Mouse (Mus musculus): ENCODE measurements around the gene Mprip.
A peak's percentile ranks its signal among the peaks of the same experiment; 100 is the strongest.

Mprip gene

GRCm38 (mm10) chr11:59758191-59758985 is 97.3 kb downstream of the Mprip start:
- DNase-seq (ENCODE audit: low read depth, low spot score): no peak

GRCm38 (mm10) chr11:59759178-59759577 is 98.1 kb downstream of the Mprip start:
- peak; percentile 46 for DNase-seq (ENCODE audit: low read depth, low spot score)

GRCm38 (mm10) chr11:59759626-59760025 is 98.5 kb downstream of the Mprip start:
- DNase-seq (ENCODE audit: low read depth, low spot score): no peak

GRCm38 (mm10) chr11:59760796-59761195 is 99.7 kb downstream of the Mprip start:
- no peak for DNase-seq (ENCODE audit: low read depth, low spot score)

GRCm38 (mm10) chr11:59769307-59769706 is 108.2 kb downstream of the Mprip start:
- DNase-seq (ENCODE audit: low read depth, low spot score): no peak

GRCm38 (mm10) chr11:59769738-59770137 is 108.6 kb downstream of the Mprip start:
- no peak for DNase-seq (ENCODE audit: low read depth, low spot score)

DNA sequence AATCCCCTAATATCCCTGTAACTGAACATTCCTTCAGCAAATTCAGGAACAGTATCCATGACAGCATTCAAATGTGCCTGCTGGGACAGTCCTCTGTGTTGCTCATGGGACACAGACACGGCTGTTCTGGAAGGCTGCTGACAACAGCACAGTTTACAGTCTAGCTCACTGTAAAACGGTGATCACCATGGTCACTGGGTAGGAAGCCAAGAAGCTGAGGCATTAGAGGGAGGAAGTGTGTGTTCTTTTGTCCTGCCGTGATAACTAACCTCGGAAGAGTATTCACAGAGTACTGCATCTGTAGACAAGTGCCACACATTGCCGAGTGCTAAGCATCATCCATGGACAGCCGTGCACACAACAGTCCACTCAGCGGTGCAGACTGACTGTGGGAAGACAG is 109.6 kb downstream of the Mprip start:
- no peak for DNase-seq (ENCODE audit: low read depth, low spot score)

DNA sequence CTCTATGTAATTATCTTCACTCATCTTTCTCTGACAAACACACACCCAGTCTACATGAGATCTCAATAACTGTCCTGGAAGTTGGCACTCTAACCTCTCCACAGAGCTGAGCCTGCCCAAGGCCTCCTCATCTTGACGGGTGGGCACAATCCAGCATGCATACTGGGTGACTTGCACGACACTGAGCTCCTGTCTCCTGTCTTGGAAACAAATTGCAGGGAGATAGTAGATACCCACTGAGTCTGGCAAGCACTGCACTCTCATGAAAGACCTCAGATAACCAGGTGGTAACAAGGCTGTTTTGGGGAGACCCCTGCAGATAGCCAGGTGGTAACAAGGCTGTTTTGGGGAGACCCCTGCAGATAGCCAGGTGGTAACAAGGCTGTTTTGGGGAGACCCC is 111.2 kb downstream of the Mprip start:
- DNase-seq (ENCODE audit: low read depth, low spot score): no peak

DNA sequence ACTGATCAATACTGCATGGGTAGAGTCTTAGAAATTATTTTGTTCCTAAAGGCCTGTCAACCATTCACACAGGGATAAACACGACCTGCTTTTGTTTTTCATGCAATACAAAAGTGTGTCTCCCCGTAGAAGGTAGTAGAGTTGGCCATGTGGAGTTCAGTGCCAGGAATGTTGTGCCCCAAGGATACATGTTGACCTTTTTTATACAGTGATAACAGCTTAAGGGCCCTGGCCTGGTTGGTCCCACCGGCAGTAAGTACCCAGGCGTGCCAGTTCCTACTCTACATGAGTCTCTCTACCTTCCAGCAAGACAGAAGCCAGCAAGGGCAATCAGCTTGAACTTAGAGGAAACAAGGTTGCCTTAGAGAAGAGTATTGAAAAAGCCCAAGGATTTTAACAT is 111.8 kb downstream of the Mprip start:
- no peak for DNase-seq (ENCODE audit: low read depth, low spot score)

DNA sequence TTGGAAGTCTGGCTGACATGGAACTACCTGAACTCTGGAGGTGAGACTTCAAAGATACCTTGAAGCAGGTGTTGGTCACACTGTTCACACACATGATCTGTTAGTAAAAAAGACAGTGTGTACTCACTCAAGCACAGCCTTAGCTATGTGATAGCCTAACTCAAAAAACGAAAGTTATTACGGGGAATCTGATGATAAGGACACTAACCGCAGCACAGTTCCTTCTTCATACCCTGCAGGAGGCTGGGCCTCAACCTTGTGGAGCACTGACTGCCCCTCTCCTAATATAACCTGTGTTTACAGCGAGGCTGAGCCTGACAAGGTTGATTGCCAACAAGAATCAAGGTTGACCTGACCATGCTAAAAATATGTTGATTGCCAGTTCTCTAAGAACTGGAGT is 113.4 kb downstream of the Mprip start:
- DNase-seq (ENCODE audit: low read depth, low spot score): no peak

DNA sequence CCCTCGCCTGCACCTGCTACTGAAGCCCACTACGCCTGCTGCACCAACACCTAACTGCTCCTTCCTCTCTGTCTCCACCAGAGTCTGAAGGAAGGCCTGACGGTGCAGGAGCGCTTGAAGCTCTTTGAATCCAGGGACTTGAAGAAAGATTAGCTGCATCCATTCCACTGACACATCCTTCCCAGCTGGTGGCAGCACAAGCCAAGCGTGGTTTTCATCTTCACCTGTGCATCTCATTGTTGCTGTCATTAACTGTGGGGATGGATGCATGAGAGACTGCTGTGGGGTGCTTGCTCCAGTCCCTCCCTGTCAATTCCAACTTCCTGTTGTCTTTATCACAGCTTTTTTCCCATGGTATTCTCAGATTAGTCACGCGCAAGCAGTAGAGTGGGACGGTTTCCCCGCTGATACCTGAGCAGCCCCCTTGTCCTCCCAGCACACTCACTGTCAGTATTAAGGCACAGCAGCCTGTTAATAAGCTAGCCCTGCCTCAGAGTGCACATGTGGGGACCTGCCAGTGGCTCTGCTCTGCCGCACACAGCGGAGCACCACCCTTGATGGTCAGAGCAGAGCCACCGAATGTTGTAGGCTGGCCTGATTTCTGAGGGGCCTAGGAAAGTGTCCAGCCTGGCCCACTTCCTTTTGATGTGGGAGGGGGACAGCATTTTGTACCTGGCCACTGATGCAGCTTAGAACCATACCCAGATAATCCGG is 114.5 kb downstream of the Mprip start:
- DNase-seq (ENCODE audit: low read depth, low spot score): no peak

- no peak for DNase-seq (ENCODE audit: low read depth, low spot score)
Measured at GRCm38 (mm10) chr11:59777259-59777658, 116.2 kb downstream of the Mprip start.

- DNase-seq (ENCODE audit: low read depth, low spot score): peak; percentile 47
Measured at GRCm38 (mm10) chr11:59778181-59778873, 117.2 kb downstream of the Mprip start.

GRCm38 (mm10) chr11:59778874-59779223 is 117.7 kb downstream of the Mprip start:
- DNase-seq (ENCODE audit: low read depth, low spot score): no peak

DNA sequence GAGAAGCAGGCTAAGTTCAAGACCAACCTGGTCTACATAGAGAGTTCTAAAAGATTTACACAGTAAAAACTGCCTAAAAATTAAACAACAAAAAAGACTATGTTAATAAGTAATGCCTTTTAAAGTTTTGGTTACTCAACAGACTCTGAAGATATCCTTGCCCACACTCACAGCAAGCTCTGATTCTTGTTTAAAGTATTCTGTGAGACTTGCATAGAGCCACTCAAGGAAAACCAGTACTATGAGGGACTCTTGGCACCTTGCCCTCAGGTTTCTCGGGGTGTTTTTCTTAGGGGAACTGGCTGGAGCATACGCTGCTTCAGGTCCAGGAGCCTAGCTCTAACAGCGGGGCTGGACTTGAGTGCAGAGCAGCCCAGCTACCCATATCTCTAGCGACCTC is 118.3 kb downstream of the Mprip start:
- DNase-seq (ENCODE audit: low read depth, low spot score): no peak

- DNase-seq (ENCODE audit: low read depth, low spot score): no peak
Measured at GRCm38 (mm10) chr11:59780241-59780640, 119.1 kb downstream of the Mprip start.

DNA sequence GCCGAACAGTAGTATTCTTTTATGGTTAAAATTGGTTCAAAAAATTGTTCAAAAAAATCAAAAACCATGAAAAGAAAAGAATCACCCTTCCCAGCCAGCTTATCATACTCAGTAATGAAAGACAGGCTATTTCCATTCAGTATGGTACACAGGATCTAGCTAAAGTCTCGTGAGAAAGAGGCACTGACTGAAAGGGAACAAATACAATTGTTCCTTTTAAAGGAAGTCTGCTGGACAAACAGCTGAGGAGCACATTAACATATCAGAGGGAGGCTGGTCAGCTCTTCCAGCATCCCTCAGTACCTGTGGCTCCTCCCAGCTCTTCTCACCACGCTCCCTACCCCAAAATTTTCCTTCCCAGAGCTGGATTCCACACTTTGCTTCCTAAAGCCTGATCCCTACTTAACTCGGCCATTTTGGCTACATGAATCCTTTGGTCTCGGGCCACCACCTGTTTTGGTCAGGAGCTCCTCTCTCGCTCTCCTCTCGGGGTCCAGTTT is 121.0 kb downstream of the Mprip start:
- DNase-seq (ENCODE audit: low read depth, low spot score): no peak

GRCm38 (mm10) chr11:59783591-59783990 is 122.5 kb downstream of the Mprip start:
- DNase-seq (ENCODE audit: low read depth, low spot score): no peak

- DNase-seq (ENCODE audit: low read depth, low spot score): no peak
Measured at GRCm38 (mm10) chr11:59786444-59787198, 125.5 kb downstream of the Mprip start.

DNA sequence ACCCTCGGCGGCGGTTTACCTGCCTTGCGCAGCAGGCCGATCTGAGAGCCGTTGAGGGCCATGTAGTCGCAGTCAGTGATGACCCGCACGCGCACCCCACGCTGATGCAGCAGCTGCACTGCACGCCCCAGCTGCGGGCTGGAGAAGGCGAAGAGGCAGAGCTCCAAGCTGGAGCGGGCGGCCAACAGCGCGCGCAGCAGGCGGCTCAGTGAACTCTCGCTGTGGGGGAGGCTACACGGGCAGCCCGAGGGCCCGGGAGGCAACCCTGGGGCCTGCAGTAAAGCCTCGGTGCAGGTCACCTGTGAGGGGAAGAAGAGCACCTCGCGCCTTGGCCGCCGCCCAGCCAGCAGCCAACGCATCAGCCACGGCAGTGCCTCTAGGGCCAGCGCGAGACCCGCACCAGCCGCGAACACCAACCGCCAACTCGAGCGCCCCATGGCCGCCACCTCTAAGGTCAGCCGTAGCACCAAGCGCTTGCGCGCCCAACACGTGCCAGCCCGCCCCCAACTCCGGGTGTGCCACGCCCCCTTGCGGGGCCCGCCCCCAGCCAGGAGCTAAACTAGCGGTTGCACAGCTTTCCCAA is 126.2 kb downstream of the Mprip start, which contains the start of gene Pld6:
Gene Pld6, minus strand, starts transcription at position 447 of the 583 bp plus-strand sequence.
- DNase-seq (ENCODE audit: low read depth, low spot score): no peak

DNA sequence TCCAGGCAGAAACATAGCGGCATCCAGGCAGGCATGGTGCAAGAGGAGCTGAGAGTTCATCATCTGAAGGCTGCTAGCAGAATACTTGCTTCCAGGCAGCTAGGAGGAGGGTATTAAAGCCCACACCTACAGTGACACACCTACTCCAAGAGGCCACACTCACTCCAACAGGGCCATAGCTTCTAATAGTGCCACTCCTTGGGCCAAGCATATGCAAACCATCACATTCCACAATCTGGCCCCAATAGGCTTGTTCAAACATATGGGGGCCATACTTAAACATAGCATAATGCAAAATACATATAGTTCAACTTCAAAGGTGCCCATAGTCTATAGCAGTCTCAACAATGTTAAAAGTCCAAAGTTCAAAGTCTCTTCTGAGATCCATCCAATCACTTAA is 128.2 kb downstream of the Mprip start:
- no peak for DNase-seq (ENCODE audit: low read depth, low spot score)
